Mouse (Mus musculus): ENCODE measurements at regions not wholly inside any gene's neighbourhood (a gene's known extent, or its start where the extent isn't known, plus 50 kb on each side); places are given as distances from the start of the nearest gene placed in this dataset.

DNA sequence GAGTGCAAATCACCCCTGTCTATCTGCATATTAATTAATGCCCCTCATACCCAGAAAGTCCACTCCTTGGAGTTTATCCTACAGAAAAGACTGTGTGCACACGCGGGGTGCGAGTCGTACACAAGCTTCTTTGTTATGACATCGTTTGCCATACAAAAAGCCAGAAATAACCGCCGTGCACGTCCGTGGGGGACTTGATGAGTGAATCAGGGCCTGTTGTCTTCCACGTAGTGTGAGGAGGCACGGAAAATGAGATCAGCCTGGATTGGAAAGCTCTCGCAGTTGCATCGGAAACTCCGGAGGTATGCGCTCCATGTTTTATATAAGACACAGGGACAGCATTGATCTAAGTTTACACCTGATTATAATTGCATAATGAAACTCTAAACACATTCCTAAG lies 120.3 kb downstream of the Etnk1 start:
- DNase-seq: no peak

DNA sequence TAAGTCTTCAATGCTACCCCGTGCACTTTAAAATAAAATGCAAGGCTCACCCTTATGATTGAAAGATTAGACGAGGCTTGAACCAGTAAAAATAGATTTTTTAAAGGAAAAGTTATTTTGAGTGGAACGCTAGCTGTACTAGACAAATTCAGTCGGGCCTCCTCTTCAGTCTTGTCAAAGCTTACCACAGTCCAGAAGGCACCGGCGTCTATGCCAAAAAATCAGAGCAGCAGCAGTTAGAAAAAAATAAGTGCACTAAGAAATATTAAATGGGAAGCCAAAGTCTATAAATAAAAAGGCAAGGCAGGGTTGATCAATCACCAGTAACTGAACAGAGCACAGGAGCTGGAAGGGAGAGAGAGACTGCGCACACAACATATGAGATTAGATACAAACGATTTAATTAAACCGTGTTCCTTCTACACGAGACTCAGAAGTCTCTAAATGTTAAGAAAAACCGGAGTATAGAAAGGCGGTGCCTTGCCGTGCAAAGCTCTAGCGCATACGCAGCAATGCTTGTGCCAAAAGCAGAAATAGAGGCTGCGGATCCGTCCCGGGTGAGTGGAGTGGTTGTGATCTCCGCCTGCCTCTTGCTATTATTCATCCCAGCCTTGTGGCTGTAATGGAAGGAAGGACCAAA lies 121.6 kb downstream of the Etnk1 start:
- DNase-seq: no peak

DNA sequence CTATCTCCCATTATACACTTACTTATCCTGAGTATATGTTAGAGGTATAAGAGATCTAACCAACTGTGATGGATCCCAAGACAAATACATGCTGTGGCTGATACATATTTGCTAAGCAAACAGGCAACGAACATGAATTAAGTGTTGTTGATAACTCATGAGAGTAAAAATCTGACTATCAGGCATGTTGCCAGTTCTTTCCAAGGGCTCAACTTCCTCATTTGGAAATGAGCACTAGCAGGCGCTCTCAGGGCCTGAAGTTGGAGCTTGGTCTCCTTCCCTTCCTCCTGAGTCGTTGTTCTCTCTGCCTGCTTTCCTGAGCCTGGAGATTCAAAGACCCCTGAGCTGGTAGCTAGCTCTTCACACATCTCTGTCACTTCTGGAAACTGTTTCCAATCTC lies 126.6 kb downstream of the Etnk1 start:
- DNase-seq: peak in 1 of 2 experiments; percentile 3

DNA sequence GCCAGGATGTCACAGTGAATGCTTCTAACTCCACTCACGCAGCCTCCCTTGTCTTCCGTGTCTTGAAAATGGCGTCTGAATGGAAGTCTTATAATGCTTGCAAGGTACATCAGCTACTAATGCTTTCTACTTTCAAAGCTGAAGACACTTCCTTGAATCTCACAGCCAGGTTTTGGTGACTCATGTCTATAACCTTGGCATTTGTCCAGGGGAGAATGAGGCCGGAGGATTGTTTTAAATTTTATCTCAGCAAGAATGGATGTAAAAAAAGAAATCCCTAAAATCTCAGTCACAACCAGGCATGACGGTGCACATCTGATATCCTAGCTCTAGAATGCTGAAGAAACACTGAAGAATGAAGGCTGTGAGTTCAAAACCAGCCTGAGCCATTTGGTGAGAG lies 131.4 kb downstream of the Etnk1 start:
- no peak for DNase-seq

DNA sequence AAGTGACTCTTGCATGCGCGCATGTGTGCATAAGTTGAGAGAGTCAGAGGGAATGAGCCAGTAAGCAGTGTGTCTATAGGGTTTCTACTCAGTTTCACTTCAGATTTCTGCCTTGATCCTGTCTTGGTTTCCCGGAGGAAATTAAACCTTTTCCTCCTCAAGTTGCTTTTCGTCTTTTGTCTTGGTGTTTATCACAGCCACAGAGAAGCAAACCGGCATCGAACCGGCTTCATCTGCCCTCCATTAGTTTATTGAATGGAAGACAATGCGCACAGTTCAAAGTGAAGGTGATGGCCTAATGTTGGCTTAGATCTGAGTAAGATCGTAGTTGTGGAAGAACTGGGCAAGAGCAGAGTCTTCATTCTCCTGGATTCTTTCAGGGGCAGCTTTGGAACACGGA lies 134.4 kb downstream of the Etnk1 start:
- no peak for DNase-seq

DNA sequence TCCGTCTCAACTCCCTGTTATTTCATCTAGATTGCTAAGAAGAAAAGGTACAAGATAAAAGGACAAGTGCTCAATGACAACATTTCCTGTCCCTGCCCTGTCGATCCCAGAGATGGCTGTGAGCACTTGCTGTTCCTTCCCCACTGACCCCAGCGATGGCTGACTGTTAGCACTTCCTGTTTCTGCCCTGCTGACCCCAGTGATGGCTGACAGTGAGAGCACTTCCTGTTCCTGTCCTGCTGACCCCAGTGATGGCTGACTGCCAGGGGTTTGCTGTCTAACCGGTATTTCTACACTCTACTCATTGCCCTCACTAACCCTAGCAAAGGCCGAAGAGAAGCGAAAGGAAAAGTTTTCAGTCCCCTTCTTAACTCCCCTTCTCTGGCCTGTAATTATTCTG lies 140.3 kb downstream of the Etnk1 start:
- DNase-seq: peak; percentile 54 to 76

DNA sequence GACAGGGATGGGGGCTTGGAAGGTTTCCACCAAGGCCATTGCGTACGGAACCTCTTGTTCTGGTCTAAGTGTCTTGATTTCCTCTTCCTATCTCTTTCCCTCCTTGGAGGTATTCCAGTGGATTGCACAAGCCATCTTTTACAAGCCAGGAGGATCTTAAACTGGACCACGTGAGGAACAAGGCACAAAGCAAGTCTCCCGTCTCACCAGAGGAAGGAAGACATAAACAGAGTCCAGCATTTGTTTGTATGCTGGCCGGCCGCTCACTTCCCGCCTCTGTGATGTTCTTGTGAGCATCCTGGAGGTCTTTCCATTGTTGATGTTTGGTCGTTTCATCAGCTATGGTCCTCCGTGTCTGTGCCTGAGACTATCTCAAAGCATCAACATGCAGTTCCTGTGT lies 148.8 kb downstream of the Etnk1 start:
- DNase-seq: peak; percentile 77 to 86

DNA sequence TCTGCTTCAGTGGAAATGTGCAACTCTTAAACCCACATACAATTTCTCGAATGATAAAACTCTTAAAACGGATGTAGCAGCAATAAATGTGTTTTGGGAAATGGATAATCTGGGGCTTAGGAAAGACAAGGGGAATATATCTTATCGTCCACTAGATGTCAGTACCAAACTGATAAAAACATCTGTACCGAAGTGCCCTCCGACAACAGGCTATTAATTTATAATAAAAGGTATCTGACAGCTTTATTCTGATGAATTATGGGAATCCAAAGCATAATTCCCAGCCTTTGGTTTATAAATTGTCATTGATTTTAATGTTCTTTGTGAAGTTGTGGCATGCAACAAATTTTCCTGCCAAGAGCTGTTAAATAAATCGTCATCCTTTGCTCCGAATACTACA lies 153.4 kb downstream of the Etnk1 start:
- no peak for DNase-seq

DNA sequence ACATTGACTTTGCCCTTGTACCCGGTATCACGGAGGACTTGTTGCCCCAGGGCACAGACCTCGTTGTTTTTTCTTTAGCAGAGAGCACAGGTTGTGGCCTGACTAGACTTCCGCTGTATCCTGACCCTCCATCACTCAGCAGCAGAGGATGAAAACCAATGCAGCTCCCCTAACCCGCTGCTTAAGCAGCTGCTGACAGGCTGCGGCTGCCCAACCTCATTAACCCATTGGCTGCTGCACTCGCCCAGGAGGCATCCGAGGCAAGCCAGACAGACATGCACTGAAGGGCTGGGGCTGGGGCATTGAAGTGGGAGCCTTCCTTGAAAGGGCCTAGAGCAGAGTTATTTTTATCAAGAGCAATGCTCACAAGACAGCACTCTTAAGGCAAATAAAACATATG lies 157.6 kb downstream of the Etnk1 start:
- no peak for DNase-seq

DNA sequence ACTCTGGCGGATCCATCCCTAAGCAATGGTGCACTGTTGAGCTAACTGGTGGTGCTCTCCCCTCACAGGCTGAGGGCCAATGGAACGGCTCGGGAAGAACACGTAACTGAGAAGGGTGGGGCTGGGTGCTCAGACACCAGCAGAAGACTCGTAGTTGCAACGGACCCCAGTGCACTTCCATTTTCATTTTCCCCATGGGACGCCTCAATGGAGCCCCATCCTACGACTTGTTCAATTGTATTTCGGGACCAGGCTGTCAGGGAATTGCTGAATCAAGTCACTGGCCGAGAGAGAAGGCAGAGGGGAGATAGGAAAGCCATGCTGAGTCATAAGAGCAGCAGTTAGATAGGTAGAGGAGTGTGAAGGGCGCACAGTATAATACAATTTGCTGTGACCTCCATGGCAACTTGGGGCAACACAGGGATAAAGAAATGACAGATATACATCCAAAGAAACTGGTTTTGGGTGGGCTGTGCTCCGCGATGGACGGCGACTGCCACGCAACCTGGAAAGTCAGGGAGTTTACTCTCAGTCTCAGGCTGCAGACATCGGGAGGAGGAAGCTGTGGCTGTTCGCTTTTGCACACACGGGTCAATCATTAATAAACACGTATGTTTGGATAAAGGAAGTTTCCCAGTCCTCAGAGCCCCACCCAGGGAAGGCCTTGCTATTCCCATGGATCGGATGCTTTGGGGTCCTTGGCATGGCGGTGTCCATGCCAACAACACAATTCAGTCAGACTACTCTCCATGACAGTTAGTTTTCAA lies 160.1 kb downstream of the Etnk1 start:
- DNase-seq: peak; percentile 22 to 32

DNA sequence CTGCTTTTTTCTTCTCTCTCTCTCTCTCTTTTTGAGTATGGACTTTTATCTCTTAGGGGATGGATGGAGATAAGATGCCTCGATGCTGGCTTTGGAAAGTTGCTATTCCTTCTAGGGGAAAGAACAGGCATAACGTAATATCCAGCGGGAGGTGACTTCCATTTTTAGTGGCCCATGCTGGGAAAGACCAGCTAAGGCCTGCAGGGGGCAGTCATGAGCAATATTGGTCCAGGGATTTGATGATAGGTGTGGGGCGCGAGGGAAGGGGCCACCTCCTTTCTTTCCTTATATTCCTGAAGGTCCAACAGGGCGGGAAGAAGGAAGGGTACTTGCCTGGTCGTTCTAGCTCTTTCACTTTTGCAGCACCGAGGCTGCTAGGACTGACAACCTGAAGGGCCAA lies 160.8 kb downstream of the Etnk1 start:
- DNase-seq: no peak

DNA sequence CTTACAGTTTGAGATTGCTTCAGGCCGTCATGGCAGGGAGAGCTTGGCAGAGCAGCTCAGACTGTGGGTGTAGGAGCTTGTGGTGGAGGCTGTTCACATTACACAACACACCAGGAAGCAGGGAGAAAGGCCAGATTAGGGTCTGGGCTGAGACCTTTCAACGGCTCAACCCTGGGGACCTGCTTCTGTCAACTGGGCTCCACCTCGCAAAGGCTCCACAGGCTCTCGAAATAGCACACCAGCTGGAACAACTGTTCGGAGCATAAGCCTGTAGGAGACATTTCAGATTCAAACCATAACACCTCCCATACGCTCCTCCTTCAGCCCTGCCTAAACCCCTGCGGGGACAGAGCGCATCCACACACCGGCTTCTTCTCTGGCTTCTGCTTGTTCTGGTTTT lies 161.2 kb downstream of the Etnk1 start:
- no peak for DNase-seq

DNA sequence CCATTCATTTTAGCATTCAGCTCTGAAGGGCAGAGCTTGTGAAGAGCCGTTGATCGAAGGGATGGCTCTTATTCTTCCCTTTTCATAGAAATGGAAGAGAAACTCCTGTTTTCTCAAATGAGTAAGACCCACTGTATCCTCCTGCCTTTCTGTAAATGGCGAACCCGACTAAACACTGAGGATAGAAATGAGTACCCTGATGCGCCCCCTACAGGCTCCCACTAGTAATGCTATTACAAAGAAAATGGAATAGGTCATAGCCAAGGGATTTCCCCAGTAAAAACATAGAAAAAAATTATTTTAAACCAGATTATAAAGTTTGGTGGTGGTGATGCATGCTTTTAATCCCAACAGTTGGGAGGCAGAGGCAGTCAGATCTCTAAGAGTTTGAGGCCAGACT lies 162.1 kb downstream of the Etnk1 start:
- DNase-seq: no peak

DNA sequence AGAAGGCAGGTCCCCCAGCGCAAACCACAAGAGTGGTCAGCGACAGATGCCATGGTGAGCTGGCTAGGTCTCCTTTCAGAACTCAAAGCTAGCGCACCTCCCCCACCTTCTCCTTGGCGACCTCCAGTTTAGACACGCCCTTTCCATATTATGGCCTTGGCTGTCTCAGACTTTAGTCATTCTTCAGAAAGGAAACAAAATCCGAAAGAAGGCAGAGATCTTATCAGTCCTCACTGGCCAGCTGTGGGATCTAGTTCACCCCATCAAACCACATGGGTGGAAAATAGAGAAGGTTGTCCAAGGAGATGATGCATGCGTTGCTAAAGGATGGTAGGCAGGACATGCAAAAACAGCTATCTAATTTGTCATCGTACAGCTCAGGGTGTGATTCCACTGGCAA lies 166.5 kb downstream of the Etnk1 start:
- no peak for DNase-seq

DNA sequence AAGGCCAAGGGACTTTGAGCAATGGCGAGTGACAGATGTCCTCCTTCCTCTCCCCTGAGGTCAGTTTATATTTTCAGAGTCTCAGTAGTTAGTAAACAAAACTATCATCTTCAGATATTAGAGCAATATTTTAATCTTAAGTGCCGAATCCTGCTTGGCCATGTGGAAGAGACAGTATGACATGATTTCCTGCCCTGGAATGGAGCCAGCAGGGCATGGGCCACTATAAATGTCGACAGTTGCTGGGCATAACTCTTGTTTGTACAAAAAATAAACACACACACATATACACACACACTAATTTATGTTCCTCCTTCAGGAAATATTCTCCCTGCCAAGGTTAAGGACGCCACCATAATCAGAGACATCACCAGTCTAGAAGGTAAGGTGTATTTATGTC lies 169.6 kb downstream of the Etnk1 start:
- peak; percentile 32 to 63 for DNase-seq

DNA sequence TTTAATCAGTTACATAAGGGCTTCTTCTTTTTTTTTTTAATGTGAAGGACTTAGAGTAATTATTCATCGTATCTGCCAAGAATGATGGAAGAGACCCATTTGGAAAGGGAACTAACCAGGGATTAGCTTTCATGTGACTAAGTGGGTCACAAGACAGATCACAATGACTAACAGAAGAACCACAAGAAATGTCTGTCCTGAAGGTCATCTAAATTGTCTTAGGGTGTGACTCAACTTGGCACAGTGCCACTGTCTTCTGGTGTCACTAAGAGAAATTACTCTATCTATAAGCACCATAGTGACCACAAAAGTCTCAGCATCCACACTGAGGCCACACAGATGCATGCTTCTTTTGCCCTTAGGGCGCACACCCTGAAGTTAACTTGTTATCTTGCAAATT lies 182.0 kb downstream of the Etnk1 start:
- DNase-seq: no peak

DNA sequence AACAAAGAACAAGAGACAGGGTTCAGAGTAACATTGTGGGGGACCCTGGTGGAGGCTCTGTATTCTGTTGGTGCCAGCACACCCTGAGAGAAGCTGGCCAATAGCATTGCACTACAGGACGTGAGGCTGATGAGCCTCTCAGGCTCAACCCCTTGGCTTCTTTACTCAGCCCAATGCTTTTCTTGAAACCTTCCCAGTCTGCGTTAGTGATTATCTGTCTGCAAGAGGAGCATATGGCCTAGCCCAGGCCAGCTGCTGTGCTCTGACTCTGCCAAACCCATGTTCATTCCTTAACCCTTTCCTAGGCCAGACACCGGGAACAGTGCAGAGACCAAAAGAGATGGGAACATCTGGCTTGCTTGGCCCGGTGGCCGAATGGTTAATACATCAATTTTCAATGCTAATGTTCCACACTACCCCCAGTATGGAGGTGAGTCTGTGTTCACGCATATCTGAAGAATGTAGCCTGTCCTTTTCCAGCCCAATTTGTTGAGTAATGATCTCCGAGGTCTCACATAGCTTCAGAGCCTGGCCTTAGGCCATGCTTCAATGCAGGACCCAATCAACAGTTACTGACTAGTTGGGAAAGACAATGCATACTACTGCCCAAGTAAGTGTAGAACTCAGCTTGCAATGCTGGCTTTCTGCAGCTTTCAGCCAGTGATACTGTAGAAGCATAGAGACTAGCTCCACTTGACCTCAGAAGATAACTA lies 192.5 kb downstream of the Etnk1 start:
- no peak for DNase-seq

DNA sequence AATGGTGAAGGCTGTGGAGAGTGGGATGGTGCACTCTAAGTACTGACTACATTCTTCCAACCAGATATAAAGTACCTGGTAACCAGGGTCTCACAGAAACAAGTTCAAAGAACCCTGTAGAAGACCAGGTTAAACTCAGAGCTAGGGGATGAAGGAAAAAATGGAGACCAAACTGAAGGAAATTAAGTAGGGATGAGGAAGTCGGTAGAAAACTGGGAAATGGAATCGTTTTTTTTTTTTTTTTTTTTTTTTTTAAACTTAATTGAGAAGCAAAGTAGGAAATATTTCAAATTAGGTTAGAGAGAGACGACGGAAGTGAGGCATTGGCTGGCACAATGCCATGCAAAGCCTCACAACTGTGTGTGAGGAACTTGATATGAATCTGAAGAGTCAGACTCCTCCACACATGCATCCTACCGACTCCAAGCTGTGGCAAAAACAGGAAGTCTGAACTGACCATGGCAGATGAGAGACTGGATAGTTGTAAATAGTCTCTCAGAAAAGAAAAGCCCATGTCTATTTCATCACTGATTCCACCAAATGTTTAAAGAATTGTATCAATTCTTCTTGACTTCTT lies 194.2 kb downstream of the Etnk1 start:
- DNase-seq: peak in 1 of 2 experiments; percentile 23

DNA sequence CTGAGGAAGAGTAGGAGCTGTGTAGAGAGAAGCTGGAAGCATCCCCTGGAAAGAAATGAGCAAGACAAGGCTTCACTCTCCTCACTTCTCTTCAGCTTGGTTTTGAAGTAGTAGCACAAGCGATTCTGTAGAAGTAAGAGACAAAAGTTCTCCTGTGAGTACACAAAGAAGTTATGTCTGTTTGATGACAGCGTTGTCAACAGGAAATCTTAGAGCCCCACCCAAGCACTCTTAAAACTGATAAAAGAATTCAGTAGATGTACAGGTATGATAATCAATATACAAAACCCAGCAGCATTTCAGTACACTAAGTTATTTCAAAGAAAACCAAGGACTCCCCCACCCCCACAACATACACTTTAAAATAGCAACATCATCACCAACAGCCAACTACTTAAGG lies 194.9 kb downstream of the Etnk1 start:
- no peak for DNase-seq

DNA sequence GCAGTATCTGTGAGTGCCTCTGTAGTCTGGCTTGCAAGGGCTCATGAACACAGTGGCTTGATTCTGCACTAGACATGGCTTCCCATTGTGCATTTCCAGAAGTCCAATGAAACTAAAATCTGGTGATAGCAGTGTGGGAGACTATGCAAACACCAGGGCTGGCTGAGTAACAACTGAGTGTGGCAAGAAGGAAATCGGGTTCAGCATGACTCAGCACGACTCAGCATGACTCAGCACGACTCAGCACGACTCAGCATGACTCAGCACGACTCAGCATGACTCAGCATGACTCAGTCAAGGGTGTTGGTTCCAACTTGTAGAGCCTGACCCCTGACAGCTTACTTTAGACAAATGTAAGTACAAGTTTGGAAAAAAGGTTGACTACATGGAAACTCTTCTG lies 198.8 kb downstream of the Etnk1 start:
- no peak for DNase-seq

DNA sequence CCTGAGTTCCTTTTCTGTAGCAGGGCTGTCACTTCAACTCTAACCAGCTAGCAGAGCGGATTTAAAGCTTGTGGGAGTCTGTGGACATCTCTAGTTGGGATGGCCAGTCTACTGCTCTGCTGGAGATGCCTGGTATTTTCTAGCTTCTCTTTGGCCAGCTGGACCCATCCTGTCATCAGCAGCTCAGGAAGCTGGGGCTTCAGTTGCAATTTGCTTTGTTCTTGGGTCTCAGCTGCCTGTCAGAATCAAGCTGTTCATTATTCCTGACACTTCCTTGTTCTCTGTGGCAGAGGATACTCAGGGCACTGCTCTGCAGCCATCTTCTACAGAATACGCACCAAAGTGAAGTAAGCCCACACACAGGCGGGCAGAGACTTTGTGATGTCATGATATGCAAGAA lies 200.8 kb downstream of the Etnk1 start:
- DNase-seq: no peak

DNA sequence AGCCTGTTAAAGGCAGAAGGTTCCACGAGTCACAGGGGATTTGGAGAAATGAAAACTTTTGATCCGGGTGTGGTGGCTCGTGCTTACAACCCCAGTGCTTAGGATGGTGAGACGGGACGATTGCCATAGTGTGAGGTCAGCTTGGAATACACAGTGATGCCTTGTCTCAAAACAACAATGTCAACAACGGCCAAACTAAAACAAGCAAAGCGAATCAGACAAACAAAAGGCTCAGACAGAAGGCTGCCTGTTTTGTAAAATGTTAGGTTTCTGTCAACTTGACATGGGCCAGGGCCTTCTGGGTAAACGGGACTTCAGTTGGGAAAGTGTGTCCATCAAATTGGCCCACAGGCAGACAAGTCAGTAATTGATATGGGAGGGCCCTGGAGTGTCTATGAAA lies 201.6 kb downstream of the Etnk1 start:
- DNase-seq: no peak

DNA sequence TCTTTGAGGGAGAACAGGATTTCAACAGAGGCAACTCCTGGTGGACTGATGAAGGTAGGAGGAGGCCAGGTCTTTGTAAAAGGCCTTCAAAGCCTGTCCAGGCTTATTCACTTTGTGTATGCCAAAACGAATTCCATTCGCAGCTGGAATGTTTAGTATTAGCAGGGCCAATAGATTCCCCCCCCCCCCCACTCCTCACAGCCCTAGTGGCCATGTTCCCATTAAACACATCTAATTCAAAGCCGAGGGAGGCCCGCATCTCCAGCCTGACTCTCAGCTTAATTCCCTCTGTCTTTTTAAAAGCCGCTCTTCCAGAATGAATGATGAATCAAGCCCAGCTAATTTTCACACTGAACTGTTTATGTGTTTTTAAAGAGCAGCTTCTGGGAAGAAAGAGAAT lies 205.5 kb downstream of the Etnk1 start:
- DNase-seq: no peak
